Mouse (Mus musculus): ENCODE results near the gene Igf2bp1. TPM values are rescaled to one million over a fixed set of nuclear protein-coding genes. Genes with fewer than 3 reads are reported as not detected.

The Igf2bp1 gene
- polyA plus RNA-seq, 1 experiment from 2014 or later, result 107 TPM

GRCm38 (mm10) chr11:96033264-96033663 lies 27.5 kb upstream of the Igf2bp1 start:
- DNase-seq (ENCODE audit: low spot score), result no peak
- WGBS, result 96% methylated on average over 3 of the region's 3 CpGs
- Histone ChIP-seq H3K27me3 (ENCODE audit: insufficient read depth, poor library complexity, severe bottlenecking) (no peaks in the 10 kb centered on the region), H3K27ac (no peak overlapping the region), H3K4me3 (no peak overlapping the region), H3K36me3 (peaks cover 7% of the 10 kb centered on the region; the same call in 1 of the 2 replicates), H3K4me1 (peaks cover 8% of the 10 kb centered on the region; the same call in 1 of the 2 replicates), H3K9me3 (no peaks in the 10 kb centered on the region)

GRCm38 (mm10) chr11:96031701-96032100 lies 26.0 kb upstream of the Igf2bp1 start:
- no peaks in the 10 kb centered on the region for H3K9me3 ChIP-seq
- peaks cover 2% of the 10 kb centered on the region; the same call in 1 of the 2 replicates for H3K36me3 ChIP-seq
- H3K4me3 ChIP-seq, result no peak overlapping the region
- peaks cover 2% of the 10 kb centered on the region; the same call in 1 of the 2 replicates for H3K27me3 ChIP-seq (ENCODE audit: insufficient read depth, poor library complexity, severe bottlenecking)
- peaks cover 8% of the 10 kb centered on the region; the same call in 1 of the 2 replicates for H3K4me1 ChIP-seq
- 76% methylated on average over 2 of the region's 2 CpGs for WGBS
- DNase-seq (ENCODE audit: low spot score), result no peak
- no peak overlapping the region for H3K27ac ChIP-seq

- H3K4me1 ChIP-seq, result peaks cover 5% of the 10 kb centered on the region; the same call in 1 of the 2 replicates
- H3K4me3 ChIP-seq, result no peak overlapping the region
- H3K36me3 ChIP-seq, result no peaks in the 10 kb centered on the region
- peaks cover 6% of the 10 kb centered on the region; the same call in 1 of the 2 replicates for H3K27me3 ChIP-seq (ENCODE audit: insufficient read depth, poor library complexity, severe bottlenecking)
- DNase-seq (ENCODE audit: low spot score), result no peak
- H3K9me3 ChIP-seq, result no peaks in the 10 kb centered on the region
- 88% methylated on average over 3 of the region's 3 CpGs for WGBS
- H3K27ac ChIP-seq, result no peak overlapping the region
These were observed 24.8 kb upstream of the Igf2bp1 start for GRCm38 (mm10) chr11:96030571-96030970.

- Histone ChIP-seq H3K4me1 (no peaks in the 10 kb centered on the region), H3K36me3 (no peaks in the 10 kb centered on the region), H3K9me3 (no peaks in the 10 kb centered on the region), H3K27ac (no peak overlapping the region), H3K27me3 (ENCODE audit: insufficient read depth, poor library complexity, severe bottlenecking) (peaks cover 6% of the 10 kb centered on the region; the same call in 1 of the 2 replicates), H3K4me3 (no peak overlapping the region)
- DNase-seq (ENCODE audit: low spot score), result no peak
- WGBS, result 46% methylated on average over 5 of the region's 5 CpGs
These were observed 22.4 kb upstream of the Igf2bp1 start for GRCm38 (mm10) chr11:96028130-96028529.

GRCm38 (mm10) chr11:96020622-96021021 lies 14.9 kb upstream of the Igf2bp1 start:
- Histone ChIP-seq H3K36me3 (no peaks in the 10 kb centered on the region), H3K27me3 (ENCODE audit: insufficient read depth, poor library complexity, severe bottlenecking) (no peaks in the 10 kb centered on the region), H3K4me3 (no peak overlapping the region), H3K9me3 (no peaks in the 10 kb centered on the region), H3K4me1 (peaks cover 30% of the 10 kb centered on the region), H3K27ac (peak overlapping the region; percentile 26)
- no peak for DNase-seq (ENCODE audit: low spot score)
- 46% methylated on average over 4 of the region's 4 CpGs for WGBS

- Histone ChIP-seq H3K4me3 (peak overlapping the region; percentile 32; the same call in 1 of the 2 replicates), H3K27me3 (ENCODE audit: insufficient read depth, poor library complexity, severe bottlenecking) (no peaks in the 10 kb centered on the region), H3K9me3 (no peaks in the 10 kb centered on the region), H3K4me1 (peaks cover 38% of the 10 kb centered on the region), H3K36me3 (no peaks in the 10 kb centered on the region), H3K27ac (peak overlapping the region; percentile 86)
- DNase-seq (ENCODE audit: low spot score), result peak; percentile 89
- 4% methylated on average over 9 of the region's 9 CpGs for WGBS
These were observed 12.2 kb upstream of the Igf2bp1 start for GRCm38 (mm10) chr11:96017941-96018351.

GRCm38 (mm10) chr11:96015421-96015820 lies 9.7 kb upstream of the Igf2bp1 start:
- no peaks in the 10 kb centered on the region for H3K27me3 ChIP-seq (ENCODE audit: insufficient read depth, poor library complexity, severe bottlenecking)
- H3K27ac ChIP-seq, result peak overlapping the region; percentile 59
- no peaks in the 10 kb centered on the region for H3K9me3 ChIP-seq
- DNase-seq (ENCODE audit: low spot score), result no peak
- peak overlapping the region; percentile 31 for H3K4me3 ChIP-seq
- H3K36me3 ChIP-seq, result no peaks in the 10 kb centered on the region
- peaks cover 51% of the 10 kb centered on the region for H3K4me1 ChIP-seq
- WGBS, result 16% methylated on average over 5 of the region's 5 CpGs

GRCm38 (mm10) chr11:96011982-96012381 lies 6.2 kb upstream of the Igf2bp1 start:
- peaks cover 38% of the 10 kb centered on the region for H3K4me1 ChIP-seq
- H3K9me3 ChIP-seq, result no peaks in the 10 kb centered on the region
- H3K36me3 ChIP-seq, result no peaks in the 10 kb centered on the region
- H3K27ac ChIP-seq, result peak overlapping the region; percentile 77
- WGBS, result 3% methylated on average over 4 of the region's 8 CpGs
- H3K4me3 ChIP-seq, result peak overlapping the region; percentile 48
- no peak for DNase-seq (ENCODE audit: low spot score)
- H3K27me3 ChIP-seq (ENCODE audit: insufficient read depth, poor library complexity, severe bottlenecking), result no peaks in the 10 kb centered on the region

- Histone ChIP-seq H3K4me3 (no peak overlapping the region), H3K27ac (no peak overlapping the region; the same call in none of the 2 replicates), H3K4me1 (peaks cover 24% of the 10 kb centered on the region), H3K36me3 (no peaks in the 10 kb centered on the region), H3K27me3 (ENCODE audit: insufficient read depth, poor library complexity, severe bottlenecking) (no peaks in the 10 kb centered on the region), H3K9me3 (no peaks in the 10 kb centered on the region)
- DNase-seq (ENCODE audit: low spot score), result no peak
- WGBS, result 0% methylated on average over 1 of the region's 1 CpGs
These were observed 3.1 kb upstream of the Igf2bp1 start for GRCm38 (mm10) chr11:96008827-96009226.

- Histone ChIP-seq H3K36me3 (no peaks in the 10 kb centered on the region), H3K4me3 (peak overlapping the region; percentile 99), H3K27me3 (ENCODE audit: insufficient read depth, poor library complexity, severe bottlenecking) (no peaks in the 10 kb centered on the region), H3K4me1 (peaks cover 26% of the 10 kb centered on the region), H3K27ac (peak overlapping the region; percentile 98), H3K9me3 (no peaks in the 10 kb centered on the region)
- no peak for DNase-seq (ENCODE audit: low spot score)
- under 1% methylated on average over 33 of the region's 33 CpGs for WGBS
These were observed 1.9 kb upstream of the Igf2bp1 start for GRCm38 (mm10) chr11:96007516-96008235.

- Histone ChIP-seq H3K27ac (peak overlapping the region; percentile 98), H3K4me3 (peak overlapping the region; percentile 99), H3K27me3 (ENCODE audit: insufficient read depth, poor library complexity, severe bottlenecking) (no peaks in the 10 kb centered on the region), H3K36me3 (no peaks in the 10 kb centered on the region), H3K4me1 (peaks cover 30% of the 10 kb centered on the region), H3K9me3 (no peaks in the 10 kb centered on the region)
- WGBS, result under 1% methylated on average over 64 of the region's 67 CpGs
- peak; percentile 90 for DNase-seq (ENCODE audit: low spot score)
These were observed 1.2 kb upstream of the Igf2bp1 start for GRCm38 (mm10) chr11:96006852-96007515.

GRCm38 (mm10) chr11:96006367-96006851 lies 669 bp upstream of the Igf2bp1 start:
- H3K4me3 ChIP-seq, result peak overlapping the region; percentile 99
- no peaks in the 10 kb centered on the region for H3K27me3 ChIP-seq (ENCODE audit: insufficient read depth, poor library complexity, severe bottlenecking)
- no peaks in the 10 kb centered on the region for H3K9me3 ChIP-seq
- 0 out of 2 replicates have a peak, but pooled peaks cover 3% of the 10 kb centered on the region for H3K36me3 ChIP-seq
- under 1% methylated on average over 33 of the region's 33 CpGs for WGBS
- no peak for DNase-seq (ENCODE audit: low spot score)
- peaks cover 31% of the 10 kb centered on the region for H3K4me1 ChIP-seq
- H3K27ac ChIP-seq, result peak overlapping the region; percentile 98
